Mouse (Mus musculus): ENCODE data around the gene Smim20. TPM values are rescaled to one million over a fixed set of nuclear protein-coding genes. Genes with fewer than 3 reads are reported as not detected.

Smim20 gene
- polyA plus RNA-seq, 1 experiment from 2014 or later = 71.3 TPM

- H3K4me3 ChIP-seq (ENCODE audit: low read depth, low read length) = no peak overlapping the region
- H3K27ac ChIP-seq (ENCODE audit: low read depth, low read length) = no peak overlapping the region
- no peak for DNase-seq (ENCODE audit: low spot score)
- H3K27me3 ChIP-seq (ENCODE audit: control insufficient read depth, insufficient read depth, low read length) = no peaks in the 10 kb centered on the region; the same call in 1 of the 2 replicates
- H3K9me3 ChIP-seq (ENCODE audit: control insufficient read depth, low read length) = no peaks in the 10 kb centered on the region
- H3K9ac ChIP-seq (ENCODE audit: low read length) = no peak overlapping the region
- no peak overlapping the region for H3K4me2 ChIP-seq (ENCODE audit: low read depth, low read length, severe bottlenecking)
- peaks cover 2% of the 10 kb centered on the region; the same call in 1 of the 2 replicates for H3K4me1 ChIP-seq (replicated peaks; ENCODE audit: control insufficient read depth, insufficient read depth, low read length)
- ATAC-seq (replicated peaks; ENCODE audit: low FRiP score) = no peak
- H3K36me3 ChIP-seq (ENCODE audit: control insufficient read depth, insufficient read depth, low read length) = no peaks in the 10 kb centered on the region
- 31% methylated on average over 3 of the region's 3 CpGs for WGBS
Observed at GRCm38 (mm10) chr5:53254821-53255220, 12.1 kb upstream of the Smim20 start.

GRCm38 (mm10) chr5:53258038-53258786 lies 8.7 kb upstream of the Smim20 start:
- WGBS = 4% methylated on average over 29 of the region's 29 CpGs
- Histone ChIP-seq H3K4me2 (ENCODE audit: low read depth, low read length, severe bottlenecking) (peak overlapping the region; percentile 64), H3K9me3 (ENCODE audit: control insufficient read depth, low read length) (no peaks in the 10 kb centered on the region; the same call in 1 of the 2 replicates), H3K27me3 (ENCODE audit: control insufficient read depth, insufficient read depth, low read length) (no peaks in the 10 kb centered on the region; the same call in 1 of the 2 replicates), H3K36me3 (ENCODE audit: control insufficient read depth, insufficient read depth, low read length) (no peaks in the 10 kb centered on the region), H3K4me1 (replicated peaks; ENCODE audit: control insufficient read depth, insufficient read depth, low read length) (no peaks in the 10 kb centered on the region; the same call in 1 of the 2 replicates), H3K27ac (ENCODE audit: low read depth, low read length) (no peak overlapping the region), H3K9ac (ENCODE audit: low read length) (peak overlapping the region; percentile 54), H3K4me3 (ENCODE audit: low read depth, low read length) (peak overlapping the region; percentile 27)
- ATAC-seq (replicated peaks; ENCODE audit: low FRiP score) = peak; percentile 61
- peak; percentile 67 for DNase-seq (ENCODE audit: low spot score)

- no peak overlapping the region for H3K4me2 ChIP-seq (ENCODE audit: low read depth, low read length, severe bottlenecking)
- no peaks in the 10 kb centered on the region; the same call in 1 of the 2 replicates for H3K9me3 ChIP-seq (ENCODE audit: control insufficient read depth, low read length)
- H3K4me3 ChIP-seq (ENCODE audit: low read depth, low read length) = no peak overlapping the region
- no peak overlapping the region for H3K27ac ChIP-seq (ENCODE audit: low read depth, low read length)
- H3K9ac ChIP-seq (ENCODE audit: low read length) = no peak overlapping the region
- no peaks in the 10 kb centered on the region; the same call in 1 of the 2 replicates for H3K27me3 ChIP-seq (ENCODE audit: control insufficient read depth, insufficient read depth, low read length)
- H3K36me3 ChIP-seq (ENCODE audit: control insufficient read depth, insufficient read depth, low read length) = no peaks in the 10 kb centered on the region
- ATAC-seq (replicated peaks; ENCODE audit: low FRiP score) (no peak), DNase-seq (ENCODE audit: low spot score) (no peak)
- 67% methylated on average over 5 of the region's 5 CpGs for WGBS
- H3K4me1 ChIP-seq (replicated peaks; ENCODE audit: control insufficient read depth, insufficient read depth, low read length) = no peaks in the 10 kb centered on the region; the same call in 1 of the 2 replicates
Observed at GRCm38 (mm10) chr5:53259894-53260293, 7.0 kb upstream of the Smim20 start.

GRCm38 (mm10) chr5:53261999-53262398 lies 4.9 kb upstream of the Smim20 start:
- DNase-seq (ENCODE audit: low spot score) = no peak
- Histone ChIP-seq H3K4me3 (ENCODE audit: low read depth, low read length) (no peak overlapping the region), H3K9ac (ENCODE audit: low read length) (no peak overlapping the region), H3K36me3 (ENCODE audit: control insufficient read depth, insufficient read depth, low read length) (no peaks in the 10 kb centered on the region), H3K4me2 (ENCODE audit: low read depth, low read length, severe bottlenecking) (no peak overlapping the region), H3K4me1 (replicated peaks; ENCODE audit: control insufficient read depth, insufficient read depth, low read length) (no peaks in the 10 kb centered on the region; the same call in 1 of the 2 replicates), H3K9me3 (ENCODE audit: control insufficient read depth, low read length) (no peaks in the 10 kb centered on the region; the same call in 1 of the 2 replicates), H3K27ac (ENCODE audit: low read depth, low read length) (no peak overlapping the region), H3K27me3 (ENCODE audit: control insufficient read depth, insufficient read depth, low read length) (no peaks in the 10 kb centered on the region)
- ATAC-seq (replicated peaks; ENCODE audit: low FRiP score) = no peak
- WGBS = 88% methylated on average over 10 of the region's 10 CpGs

- DNase-seq (ENCODE audit: low spot score) (no peak), ATAC-seq (replicated peaks; ENCODE audit: low FRiP score) (no peak)
- H3K4me2 ChIP-seq (ENCODE audit: low read depth, low read length, severe bottlenecking) = no peak overlapping the region
- 89% methylated on average over 5 of the region's 5 CpGs for WGBS
- H3K36me3 ChIP-seq (ENCODE audit: control insufficient read depth, insufficient read depth, low read length) = no peaks in the 10 kb centered on the region
- no peaks in the 10 kb centered on the region; the same call in 1 of the 2 replicates for H3K9me3 ChIP-seq (ENCODE audit: control insufficient read depth, low read length)
- H3K27ac ChIP-seq (ENCODE audit: low read depth, low read length) = no peak overlapping the region
- no peaks in the 10 kb centered on the region for H3K27me3 ChIP-seq (ENCODE audit: control insufficient read depth, insufficient read depth, low read length)
- no peak overlapping the region for H3K4me3 ChIP-seq (ENCODE audit: low read depth, low read length)
- peaks cover 5% of the 10 kb centered on the region; the same call in 1 of the 2 replicates for H3K4me1 ChIP-seq (replicated peaks; ENCODE audit: control insufficient read depth, insufficient read depth, low read length)
- H3K9ac ChIP-seq (ENCODE audit: low read length) = no peak overlapping the region
Observed at GRCm38 (mm10) chr5:53264061-53264460, 2.8 kb upstream of the Smim20 start.

- no peaks in the 10 kb centered on the region; the same call in 1 of the 2 replicates for H3K9me3 ChIP-seq (ENCODE audit: control insufficient read depth, low read length)
- H3K4me2 ChIP-seq (ENCODE audit: low read depth, low read length, severe bottlenecking) = no peak overlapping the region
- H3K4me3 ChIP-seq (ENCODE audit: low read depth, low read length) = no peak overlapping the region
- no peak overlapping the region for H3K27ac ChIP-seq (ENCODE audit: low read depth, low read length)
- no peak overlapping the region for H3K9ac ChIP-seq (ENCODE audit: low read length)
- no peaks in the 10 kb centered on the region for H3K27me3 ChIP-seq (ENCODE audit: control insufficient read depth, insufficient read depth, low read length)
- DNase-seq (ENCODE audit: low spot score) = no peak
- no peaks in the 10 kb centered on the region for H3K36me3 ChIP-seq (ENCODE audit: control insufficient read depth, insufficient read depth, low read length)
- WGBS = 91% methylated on average over 12 of the region's 12 CpGs
- no peak for ATAC-seq (replicated peaks; ENCODE audit: low FRiP score)
- H3K4me1 ChIP-seq (replicated peaks; ENCODE audit: control insufficient read depth, insufficient read depth, low read length) = peaks cover 5% of the 10 kb centered on the region; the same call in 1 of the 2 replicates
Observed at GRCm38 (mm10) chr5:53265740-53266139, 1.1 kb upstream of the Smim20 start.

GRCm38 (mm10) chr5:53266181-53266580 lies 702 bp upstream of the Smim20 start:
- H3K9me3 ChIP-seq (ENCODE audit: control insufficient read depth, low read length) = no peaks in the 10 kb centered on the region; the same call in 1 of the 2 replicates
- H3K27ac ChIP-seq (ENCODE audit: low read depth, low read length) = no peak overlapping the region
- ATAC-seq (replicated peaks; ENCODE audit: low FRiP score) (no peak), DNase-seq (ENCODE audit: low spot score) (no peak)
- peaks cover 5% of the 10 kb centered on the region; the same call in 1 of the 2 replicates for H3K4me1 ChIP-seq (replicated peaks; ENCODE audit: control insufficient read depth, insufficient read depth, low read length)
- H3K4me2 ChIP-seq (ENCODE audit: low read depth, low read length, severe bottlenecking) = no peak overlapping the region; the same call in 1 of the 2 replicates
- H3K27me3 ChIP-seq (ENCODE audit: control insufficient read depth, insufficient read depth, low read length) = no peaks in the 10 kb centered on the region
- 83% methylated on average over 4 of the region's 4 CpGs for WGBS
- H3K9ac ChIP-seq (ENCODE audit: low read length) = no peak overlapping the region
- no peak overlapping the region; the same call in 1 of the 2 replicates for H3K4me3 ChIP-seq (ENCODE audit: low read depth, low read length)
- no peaks in the 10 kb centered on the region for H3K36me3 ChIP-seq (ENCODE audit: control insufficient read depth, insufficient read depth, low read length)

- H3K9ac ChIP-seq (ENCODE audit: low read length) = no peak overlapping the region
Observed at GRCm38 (mm10) chr5:53268095-53268692, 1.3 kb downstream of the Smim20 start.

More at GRCm38 (mm10) chr5:53268095-53268692, 1.3 kb downstream of the Smim20 start:
- DNase-seq (ENCODE audit: low spot score) (no peak), ATAC-seq (replicated peaks; ENCODE audit: low FRiP score) (no peak)
- no peak overlapping the region for H3K27ac ChIP-seq (ENCODE audit: low read depth, low read length)
- H3K36me3 ChIP-seq (ENCODE audit: control insufficient read depth, insufficient read depth, low read length) = no peaks in the 10 kb centered on the region
- H3K9me3 ChIP-seq (ENCODE audit: control insufficient read depth, low read length) = no peaks in the 10 kb centered on the region
- peaks cover 5% of the 10 kb centered on the region; the same call in 1 of the 2 replicates for H3K4me1 ChIP-seq (replicated peaks; ENCODE audit: control insufficient read depth, insufficient read depth, low read length)
- H3K4me3 ChIP-seq (ENCODE audit: low read depth, low read length) = no peak overlapping the region
- no peak overlapping the region for H3K4me2 ChIP-seq (ENCODE audit: low read depth, low read length, severe bottlenecking)
- 85% methylated on average over 6 of the region's 6 CpGs for WGBS
- no peaks in the 10 kb centered on the region for H3K27me3 ChIP-seq (ENCODE audit: control insufficient read depth, insufficient read depth, low read length)

Data from forebrain, embryonic 11.5 days (tissue).